Mouse (Mus musculus): ENCODE measurements around the gene Pde6g.

GRCm38 (mm10) chr11:120417852-120418251 is 35.4 kb downstream of the Pde6g start:
- no peak for TF ChIP-seq POLR2A (IDR thresholded peaks at IDR 0.05; ENCODE audit: borderline replicate concordance, control insufficient read depth, low read depth, low read length)
- no peak for TF ChIP-seq CTCF (IDR thresholded peaks at IDR 0.05; ENCODE audit: control insufficient read depth, insufficient read depth, low read length)

All from bone marrow, adult 2 months (tissue).